Mouse (Mus musculus) midbrain, embryonic 15.5 days (tissue): ENCODE data around the gene Gphn. TPM values are rescaled to one million over a fixed set of nuclear protein-coding genes. Genes with fewer than 3 reads are reported as not detected.

Experiments used
- ATAC-seq: fragments of 200-750 bp; cut with Nextera tagmentation; replicated peaks from 2 replicates; pipeline ENCODE4 v1.8.0; 2017; ENCODE audit warnings: moderate TSS enrichment
- H3K27ac ChIP-seq: fragments of 300-500 bp; sonication (generic); 2 replicates; pipeline ENCODE4 v1.5.1; 2015; ENCODE audit warnings: mild to moderate bottlenecking, inconsistent platforms
- H3K27me3 ChIP-seq: fragments of 300-500 bp; sonication (generic); replicated peaks from 2 replicates; pipeline ENCODE4 v1.6.1; 2015; ENCODE audit warnings: inconsistent platforms
- H3K36me3 ChIP-seq: fragments of 300-500 bp; sonication (generic); replicated peaks from 2 replicates; pipeline ENCODE4 v1.6.1; 2015; ENCODE audit warnings: inconsistent platforms
- H3K4me1 ChIP-seq: fragments of 300-500 bp; sonication (generic); 2 replicates; pipeline ENCODE4 v1.6.1; 2015; ENCODE audit warnings: inconsistent platforms
- H3K4me2 ChIP-seq: fragments of 300-500 bp; sonication (generic); 2 replicates; pipeline ENCODE4 v1.6.1; 2015; ENCODE audit warnings: inconsistent platforms, mild to moderate bottlenecking, moderate library complexity
- H3K4me3 ChIP-seq: fragments of 300-500 bp; sonication (generic); 2 replicates; pipeline ENCODE4 v1.5.1; 2015; ENCODE audit warnings: mild to moderate bottlenecking, inconsistent platforms
- H3K9ac ChIP-seq: fragments of 300-500 bp; sonication (generic); 2 replicates; pipeline ENCODE4 v1.6.1; 2015; ENCODE audit warnings: mild to moderate bottlenecking, inconsistent platforms
- H3K9me3 ChIP-seq: fragments of 300-500 bp; sonication (generic); 2 replicates; pipeline ENCODE4 v1.6.1; 2016; ENCODE audit warnings: inconsistent platforms
- WGBS: fragments of 180-500 bp; shearing (Covaris S2); methylation state at CpG from one replicate; pipeline ENCODE4 v1.1.7; 2015; ENCODE audit warnings: mixed read lengths; 5-methylcytosine and 5-hydroxymethylcytosine counted together
- polyA plus RNA-seq: library from polyadenylated mRNA; unstranded; fragments of >200 nt; fragmentation: Nextera tagmentation; extraction: Ambion mirVana; gene quantifications from 2 replicates; pipeline ENCODE4 v1.2.1, GENCODE M21; 2015

Gene Gphn
- polyA plus RNA-seq = 51.4 and 55.7 TPM in 2 replicates

- under 1% methylated on average over 70 of the region's 70 CpGs for WGBS
- peak within 1 kb of the TSS; percentile 88 for H3K9ac ChIP-seq
Observed at GRCm38 (mm10) chr12:78225707-78226518, at the start of gene Gphn. Gene Gphn, plus strand, starts transcription at chr12:78226379.

GRCm38 (mm10) chr12:78181452-78181851, 44.7 kb upstream of the Gphn start:
- no peak overlapping the region for H3K4me3 ChIP-seq
- 80% methylated on average over 2 of the region's 2 CpGs for WGBS
- no peaks in the 10 kb centered on the region for H3K27me3 ChIP-seq
- H3K4me2 ChIP-seq = no peak overlapping the region
- H3K27ac ChIP-seq = no peak overlapping the region
- H3K4me1 ChIP-seq = no peaks in the 10 kb centered on the region
- ATAC-seq = no peak
- no peaks in the 10 kb centered on the region for H3K9me3 ChIP-seq
- no peaks in the 10 kb centered on the region for H3K36me3 ChIP-seq
- H3K9ac ChIP-seq = no peak overlapping the region

More at GRCm38 (mm10) chr12:78225707-78226518, at the start of gene Gphn:
- Histone ChIP-seq H3K27me3 (no peaks in the 10 kb centered on the region), H3K27ac (peak within 1 kb of the TSS; percentile 99), H3K4me2 (peak within 1 kb of the TSS; percentile 71), H3K4me1 (peaks cover 10% of the 10 kb centered on the region; the same call in 1 of the 2 replicates), H3K4me3 (peak within 1 kb of the TSS; percentile 89), H3K36me3 (no peaks in the 10 kb centered on the region), H3K9me3 (no peaks in the 10 kb centered on the region)
- ATAC-seq = peak; percentile 98

- no peak within 1 kb of the TSS for H3K4me2 ChIP-seq
- no peaks in the 10 kb centered on the region for H3K27me3 ChIP-seq
- no peaks in the 10 kb centered on the region for H3K9me3 ChIP-seq
- no peaks in the 10 kb centered on the region for H3K4me1 ChIP-seq
- H3K27ac ChIP-seq = no peak within 1 kb of the TSS
- no peak within 1 kb of the TSS for H3K9ac ChIP-seq
- ATAC-seq = no peak
- no peak within 1 kb of the TSS for H3K4me3 ChIP-seq
- no peaks in the 10 kb centered on the region for H3K36me3 ChIP-seq
Observed at GRCm38 (mm10) chr12:78193942-78194341, 32.2 kb upstream of the Gphn start, which contains the start of gene Gm6657. Gene Gm6657, plus strand, starts transcription at chr12:78194242.

GRCm38 (mm10) chr12:78195368-78195767, 30.8 kb upstream of the Gphn start:
- ATAC-seq = no peak
- no peaks in the 10 kb centered on the region for H3K36me3 ChIP-seq
- H3K27ac ChIP-seq = no peak overlapping the region
- WGBS = 93% methylated on average over 2 of the region's 2 CpGs
- no peaks in the 10 kb centered on the region for H3K27me3 ChIP-seq
- no peak overlapping the region for H3K9ac ChIP-seq
- no peaks in the 10 kb centered on the region for H3K9me3 ChIP-seq
- H3K4me3 ChIP-seq = no peak overlapping the region
- H3K4me2 ChIP-seq = no peak overlapping the region
- no peaks in the 10 kb centered on the region for H3K4me1 ChIP-seq

GRCm38 (mm10) chr12:78203646-78204045, 22.5 kb upstream of the Gphn start:
- 58% methylated on average over 5 of the region's 5 CpGs for WGBS
- ATAC-seq = no peak

GRCm38 (mm10) chr12:78205915-78206570, 20.1 kb upstream of the Gphn start:
- WGBS = 10% methylated on average over 5 of the region's 5 CpGs
- Histone ChIP-seq H3K9ac (no peak overlapping the region), H3K4me3 (no peak overlapping the region), H3K4me1 (no peaks in the 10 kb centered on the region), H3K4me2 (peak overlapping the region; percentile 27; the same call in 1 of the 2 replicates), H3K27ac (no peak overlapping the region), H3K9me3 (no peaks in the 10 kb centered on the region), H3K27me3 (no peaks in the 10 kb centered on the region), H3K36me3 (no peaks in the 10 kb centered on the region)
- ATAC-seq = no peak; the same call in 1 of the 2 replicates

More at GRCm38 (mm10) chr12:78203646-78204045, 22.5 kb upstream of the Gphn start:
- Histone ChIP-seq H3K27ac (no peak overlapping the region), H3K4me2 (no peak overlapping the region), H3K9me3 (no peaks in the 10 kb centered on the region), H3K4me1 (no peaks in the 10 kb centered on the region), H3K27me3 (no peaks in the 10 kb centered on the region), H3K36me3 (no peaks in the 10 kb centered on the region), H3K4me3 (no peak overlapping the region), H3K9ac (no peak overlapping the region)

- no peak for ATAC-seq
- Histone ChIP-seq H3K36me3 (no peaks in the 10 kb centered on the region), H3K9ac (no peak overlapping the region), H3K9me3 (no peaks in the 10 kb centered on the region), H3K4me1 (no peaks in the 10 kb centered on the region), H3K4me2 (no peak overlapping the region), H3K4me3 (no peak overlapping the region), H3K27me3 (no peaks in the 10 kb centered on the region), H3K27ac (no peak overlapping the region)
- WGBS = 82% methylated on average over 4 of the region's 4 CpGs
Observed at GRCm38 (mm10) chr12:78206571-78206960, 19.6 kb upstream of the Gphn start.

GRCm38 (mm10) chr12:78209856-78210255, 16.3 kb upstream of the Gphn start:
- Histone ChIP-seq H3K27me3 (no peaks in the 10 kb centered on the region), H3K36me3 (no peaks in the 10 kb centered on the region), H3K9me3 (no peaks in the 10 kb centered on the region), H3K4me3 (no peak overlapping the region), H3K4me1 (no peaks in the 10 kb centered on the region), H3K4me2 (no peak overlapping the region), H3K27ac (no peak overlapping the region), H3K9ac (no peak overlapping the region)
- 86% methylated on average over 2 of the region's 2 CpGs for WGBS
- no peak for ATAC-seq

GRCm38 (mm10) chr12:78215490-78215889, 10.7 kb upstream of the Gphn start:
- 84% methylated on average over 6 of the region's 6 CpGs for WGBS
- H3K36me3 ChIP-seq = no peaks in the 10 kb centered on the region
- H3K9me3 ChIP-seq = no peaks in the 10 kb centered on the region
- no peaks in the 10 kb centered on the region for H3K27me3 ChIP-seq
- H3K4me3 ChIP-seq = no peak overlapping the region
- no peak overlapping the region for H3K4me2 ChIP-seq
- H3K27ac ChIP-seq = no peak overlapping the region
- H3K4me1 ChIP-seq = no peaks in the 10 kb centered on the region
- no peak overlapping the region for H3K9ac ChIP-seq
- no peak for ATAC-seq

- WGBS = 89% methylated on average over 4 of the region's 4 CpGs
- ATAC-seq = no peak
- Histone ChIP-seq H3K4me1 (no peaks in the 10 kb centered on the region), H3K4me3 (no peak overlapping the region), H3K27ac (no peak overlapping the region), H3K4me2 (no peak overlapping the region), H3K9ac (no peak overlapping the region), H3K9me3 (no peaks in the 10 kb centered on the region), H3K27me3 (no peaks in the 10 kb centered on the region), H3K36me3 (no peaks in the 10 kb centered on the region)
Observed at GRCm38 (mm10) chr12:78219191-78219825, 6.9 kb upstream of the Gphn start.

- no peaks in the 10 kb centered on the region for H3K36me3 ChIP-seq
- H3K4me3 ChIP-seq = peak overlapping the region; percentile 89
- no peaks in the 10 kb centered on the region for H3K27me3 ChIP-seq
- H3K4me1 ChIP-seq = peaks cover 10% of the 10 kb centered on the region; the same call in 1 of the 2 replicates
- peak overlapping the region; percentile 99 for H3K27ac ChIP-seq
- peak overlapping the region; percentile 88 for H3K9ac ChIP-seq
- H3K4me2 ChIP-seq = peak overlapping the region; percentile 71
- H3K9me3 ChIP-seq = no peaks in the 10 kb centered on the region
- peak; percentile 93 for ATAC-seq
- under 1% methylated on average over 44 of the region's 48 CpGs for WGBS
Observed at GRCm38 (mm10) chr12:78226519-78226875, 318 bp downstream of the Gphn start.
